Mouse (Mus musculus) G1E (cell line): Measurements from ENCODE around the gene Prkca.

Experiments
- CTCF ChIP-seq: IDR thresholded peaks from 2 replicates; pipeline ENCODE4 v1.5.1; 2012; ENCODE audit warnings: low read depth, low read length, inconsistent platforms, mixed read lengths
- GATA1 ChIP-seq: IDR thresholded peaks from 2 replicates; pipeline ENCODE4 v1.6.1; 2012; ENCODE audit warnings: borderline replicate concordance, low read length, inconsistent platforms, mixed read lengths
- TAL1 ChIP-seq: conservative IDR thresholded peaks from 2 replicates; pipeline ENCODE4 v1.6.1; 2012; ENCODE audit warnings: low read depth, low read length, inconsistent platforms, mixed read lengths

GRCm38 (mm10) chr11:108104085-108104484 is 239.6 kb downstream of the Prkca start:
- TF ChIP-seq CTCF = no peak
- TF ChIP-seq TAL1 = no peak
- no peak for TF ChIP-seq GATA1
